Mouse (Mus musculus): ENCODE measurements around the gene Map7. TPM values are rescaled to one million over a fixed set of nuclear protein-coding genes. Genes with fewer than 3 reads are reported as not detected.

Gene Map7
- total RNA-seq, 2 experiments from 2014 or later, result 2.2 to 2.5 TPM

DNA sequence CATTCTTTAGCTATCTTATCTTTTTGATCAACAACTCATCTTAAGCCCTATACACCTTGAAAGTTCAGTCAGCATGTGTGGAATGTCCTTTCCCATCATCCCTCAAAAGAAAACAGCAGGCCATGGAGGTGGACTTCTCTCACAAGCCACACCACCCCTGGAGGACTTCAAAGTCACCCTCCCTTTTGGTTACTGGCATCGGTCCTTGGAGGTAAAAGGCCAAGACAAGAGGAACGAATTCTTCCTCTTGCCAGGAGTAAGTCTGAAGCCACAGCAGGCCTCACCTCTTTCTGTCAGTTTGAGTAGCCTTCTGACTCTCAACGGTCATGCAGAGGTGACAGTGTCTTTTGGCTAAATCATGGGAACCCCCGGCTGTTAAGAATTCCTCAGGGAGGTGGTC lies 36.1 kb downstream of the Map7 start:
- no peak for DNase-seq (ENCODE audit: low spot score in 2 of 2)

DNA sequence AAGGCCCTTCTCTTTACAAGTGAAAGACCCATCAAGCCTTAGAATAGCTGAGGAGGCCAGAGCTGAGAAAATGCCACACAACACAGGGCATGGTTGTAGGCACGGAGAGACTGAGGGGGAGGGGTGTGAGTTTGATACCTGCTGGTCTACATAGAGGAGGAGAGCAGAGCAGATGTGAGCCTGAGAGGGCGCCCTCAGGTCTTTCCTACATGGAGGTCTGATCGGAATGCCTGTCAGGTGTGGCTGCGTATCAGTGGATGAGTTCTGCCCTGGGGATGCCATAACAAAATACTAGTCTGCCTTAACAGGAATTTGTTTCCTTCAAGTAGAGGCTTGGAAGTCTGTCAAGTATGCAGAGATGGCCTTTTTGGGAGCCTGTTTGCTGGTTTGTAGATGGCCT lies 37.0 kb downstream of the Map7 start:
- no peak for DNase-seq (ENCODE audit: low spot score in 2 of 2)

DNA sequence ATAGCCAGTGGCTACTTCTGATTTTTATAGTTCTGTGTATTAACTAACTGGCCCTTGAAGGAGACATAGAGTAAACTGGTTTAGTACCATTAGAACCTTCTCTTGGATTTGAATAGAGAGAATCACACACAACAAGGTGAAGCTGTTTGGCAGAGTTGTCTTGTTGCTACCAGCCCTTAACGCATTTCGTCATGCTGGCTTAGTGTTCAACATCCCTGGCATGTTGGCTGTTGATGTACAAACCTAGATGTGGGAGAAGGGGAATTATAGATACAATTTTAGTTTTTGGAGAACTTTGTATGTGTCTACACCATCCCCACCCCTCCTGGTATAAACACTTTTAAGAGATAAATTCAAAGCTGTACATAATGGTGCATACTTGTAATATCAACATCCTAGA lies 37.5 kb downstream of the Map7 start:
- DNase-seq (ENCODE audit: low spot score in 2 of 2), result no peak

DNA sequence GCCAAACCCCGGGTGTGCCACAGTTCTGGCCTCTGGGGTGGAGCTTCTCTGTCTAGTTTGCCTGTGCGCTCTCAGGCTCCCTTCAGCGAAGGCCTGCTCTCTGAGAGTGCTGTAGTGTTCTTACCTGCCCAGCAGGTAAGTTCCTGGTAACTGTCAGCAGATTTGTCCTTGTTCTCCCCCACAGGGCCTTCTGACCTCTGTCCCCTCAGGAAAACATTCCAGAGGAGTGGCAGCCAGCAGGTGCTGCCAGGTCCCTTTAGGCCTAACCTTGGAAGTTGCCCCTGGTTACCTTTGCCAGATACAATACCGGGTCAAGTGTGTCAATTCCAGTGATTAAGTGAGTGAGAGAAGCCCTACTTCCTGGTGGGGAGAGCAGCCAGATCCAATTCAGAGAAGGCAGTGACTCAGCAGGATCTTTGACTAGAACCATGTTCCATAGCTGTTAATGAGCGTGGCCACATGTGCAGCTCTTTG lies 38.6 kb downstream of the Map7 start:
- no peak for DNase-seq (ENCODE audit: low spot score in 2 of 2)

DNA sequence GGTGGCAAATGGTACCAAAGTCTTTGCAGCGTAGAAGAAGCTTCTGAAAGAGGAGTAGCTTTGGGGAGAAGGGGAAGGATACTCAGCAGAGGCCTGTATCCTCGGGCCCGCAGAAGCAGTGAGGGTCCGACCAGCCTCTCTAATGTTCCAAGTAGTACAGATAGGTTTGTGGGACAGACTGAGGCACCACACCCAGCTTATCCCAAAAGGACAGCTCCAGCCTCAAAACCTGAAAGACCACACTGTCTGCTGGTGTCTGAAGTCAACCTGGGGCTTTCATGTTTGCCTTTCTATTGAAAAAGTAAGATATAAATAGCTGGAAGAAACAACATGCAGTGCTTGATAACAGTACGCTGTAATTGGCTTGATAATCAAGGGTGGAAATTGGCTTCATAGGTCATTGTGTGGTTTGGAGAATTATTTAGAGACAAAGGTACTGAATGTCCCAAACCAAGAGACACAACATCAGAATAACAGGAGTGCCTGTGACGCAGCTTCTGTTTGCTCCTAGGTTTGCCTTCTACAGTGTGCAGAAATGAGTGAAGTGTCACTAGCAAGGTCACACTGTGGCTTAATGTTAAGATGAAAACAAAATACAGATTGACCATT lies 42.0 kb downstream of the Map7 start:
- no peak for DNase-seq (ENCODE audit: low spot score in 2 of 2)

DNA sequence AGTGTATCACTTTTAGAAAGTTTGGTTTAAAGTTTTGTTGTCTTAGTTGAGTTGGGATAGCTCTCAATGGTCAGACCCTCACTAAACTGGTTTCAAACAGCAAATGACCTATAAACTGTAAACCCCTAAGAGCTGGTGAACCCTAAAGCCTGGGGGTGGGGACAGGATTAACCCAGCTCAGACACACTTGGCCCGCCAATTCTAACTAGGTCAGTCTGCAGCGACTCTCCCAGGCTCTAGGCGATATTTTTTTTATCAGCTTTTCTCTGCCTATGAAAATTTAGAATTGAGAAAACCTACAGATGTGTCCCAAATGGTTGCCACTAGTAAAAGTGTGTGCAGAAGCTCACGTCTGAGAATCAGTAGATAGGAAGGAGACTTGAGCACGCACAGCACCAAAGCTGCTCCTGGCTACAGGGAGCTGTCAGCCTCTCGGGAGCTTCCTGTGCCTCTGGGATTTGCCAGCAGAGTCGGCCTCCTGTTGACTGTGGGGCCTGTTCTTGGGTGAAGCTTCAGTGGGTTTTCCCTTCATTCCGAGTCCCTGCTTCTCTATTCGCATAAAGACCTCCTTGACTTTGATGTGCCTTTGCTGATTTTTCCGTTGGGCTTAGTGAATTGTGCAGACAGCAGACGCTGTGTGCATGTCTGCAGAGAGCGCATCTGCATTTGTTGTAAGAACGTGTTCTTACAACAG lies 46.7 kb downstream of the Map7 start:
- no peak for DNase-seq (ENCODE audit: low spot score in 2 of 2)

DNA sequence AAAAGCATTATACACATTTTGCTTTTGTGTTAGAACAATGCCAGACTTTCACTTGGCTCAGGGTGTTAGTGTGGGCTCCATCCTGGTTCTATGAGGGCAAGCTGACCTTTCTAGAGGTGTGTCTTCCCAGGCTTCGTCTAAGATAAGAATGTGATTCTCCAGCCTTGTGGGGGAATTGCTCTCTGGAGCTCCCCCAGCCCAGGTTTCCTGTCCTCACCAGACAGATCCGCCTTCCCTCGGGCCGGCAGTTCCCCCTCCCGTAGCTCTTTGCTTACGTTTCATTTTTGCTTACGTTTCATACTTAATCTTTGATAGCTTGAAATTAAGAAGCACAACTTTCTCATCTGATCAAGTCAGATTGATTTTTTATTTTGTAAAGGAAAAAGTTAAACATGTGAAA lies 48.8 kb downstream of the Map7 start:
- no peak for DNase-seq (ENCODE audit: low spot score in 2 of 2)

DNA sequence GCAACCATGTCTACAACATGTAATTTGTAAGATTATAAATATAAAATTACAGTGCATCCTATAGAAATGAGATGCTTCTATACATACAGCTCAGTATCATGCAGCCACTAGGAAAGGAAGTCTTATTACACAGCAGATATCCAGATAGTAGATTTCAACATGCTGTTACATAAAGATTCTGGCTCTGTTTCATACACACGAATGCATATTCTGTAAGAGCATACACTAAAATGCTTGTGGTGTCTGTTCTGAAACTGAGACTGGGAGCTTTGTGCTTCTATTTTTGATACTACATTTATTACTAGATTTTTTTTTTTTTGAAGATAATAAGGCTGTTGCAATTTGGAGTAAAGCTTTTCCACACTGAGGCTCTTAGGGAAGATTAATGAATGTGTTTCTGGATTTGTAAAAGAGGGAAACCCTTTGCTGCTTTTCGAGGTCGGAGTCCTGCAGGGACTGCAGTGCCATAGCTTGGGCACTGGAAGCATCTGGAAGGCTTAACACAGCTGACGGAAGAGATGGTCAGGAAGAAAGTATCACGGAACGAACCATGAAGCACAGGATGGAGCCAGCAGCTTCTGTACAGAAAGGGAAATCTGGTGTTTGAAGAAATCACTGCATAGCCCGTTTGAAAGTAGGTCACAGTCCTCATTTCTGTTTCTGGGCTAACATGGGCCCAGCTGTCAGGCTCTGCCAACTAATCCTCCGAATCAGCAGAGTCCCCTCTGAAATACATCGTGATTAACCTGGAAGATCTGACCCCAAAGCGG lies 50.9 kb downstream of the Map7 start:
- no peak for DNase-seq (ENCODE audit: low spot score in 2 of 2)

DNA sequence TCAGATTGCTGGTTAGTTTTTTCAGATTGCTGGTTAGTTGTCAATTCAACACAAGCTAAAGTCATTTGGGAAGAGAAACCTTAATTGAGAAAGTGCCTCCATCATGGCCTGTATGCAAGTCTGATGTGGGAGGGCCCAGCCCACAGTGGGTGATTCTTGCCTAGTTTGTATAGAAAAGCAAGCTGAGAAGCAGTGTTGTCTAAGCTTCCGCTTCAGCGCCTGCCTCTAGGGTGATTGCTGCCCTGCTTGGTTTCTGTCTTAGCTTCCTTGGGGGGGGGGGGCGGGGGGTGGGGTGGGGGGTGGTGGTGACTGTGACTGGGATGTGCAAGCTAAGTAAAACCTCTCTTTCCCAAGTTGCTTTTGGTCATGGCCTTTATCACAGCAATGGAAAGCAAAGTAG lies 53.0 kb downstream of the Map7 start:
- DNase-seq (ENCODE audit: low spot score in 2 of 2), result no peak

DNA sequence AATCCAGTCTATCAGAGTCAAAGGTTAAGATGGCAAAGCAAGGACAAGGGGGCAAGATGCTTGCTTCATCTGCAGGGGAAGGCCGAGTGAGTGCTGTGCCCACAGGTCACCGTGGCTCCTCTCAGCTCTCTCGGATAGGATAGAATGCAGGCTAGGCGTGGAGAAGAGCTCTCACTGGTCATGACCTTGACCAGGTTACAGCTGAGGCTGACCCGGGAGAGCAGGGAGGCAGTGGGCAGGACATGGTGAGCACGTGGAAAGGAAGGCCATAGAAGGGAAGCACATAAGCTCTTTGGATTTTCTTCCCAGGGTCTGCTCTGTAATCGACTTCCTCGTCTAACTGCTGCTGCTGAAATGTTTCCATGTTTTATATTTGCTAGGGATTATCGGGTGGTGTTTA lies 53.9 kb downstream of the Map7 start:
- no peak for DNase-seq (ENCODE audit: low spot score in 2 of 2)

DNA sequence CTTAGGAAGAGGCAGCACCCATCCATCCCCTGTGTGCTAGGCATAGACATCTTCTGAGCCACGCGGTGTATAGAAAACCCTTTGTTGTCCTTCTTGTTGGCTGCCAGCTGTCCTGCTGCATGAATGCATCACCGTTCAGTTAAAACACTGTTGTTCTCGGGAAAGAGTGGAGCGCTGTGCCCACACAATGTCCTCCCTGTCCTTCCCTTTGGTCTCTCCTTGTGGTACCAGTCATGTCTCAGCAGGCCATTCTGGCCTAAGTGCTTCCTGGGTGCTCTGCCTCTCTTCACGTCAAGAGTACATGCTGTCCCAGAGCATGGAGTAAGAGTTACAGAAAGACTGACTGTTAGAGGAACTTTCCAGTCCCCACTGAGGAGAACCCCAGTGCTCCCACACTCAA lies 54.5 kb downstream of the Map7 start:
- no peak for DNase-seq (ENCODE audit: low spot score in 2 of 2)

DNA sequence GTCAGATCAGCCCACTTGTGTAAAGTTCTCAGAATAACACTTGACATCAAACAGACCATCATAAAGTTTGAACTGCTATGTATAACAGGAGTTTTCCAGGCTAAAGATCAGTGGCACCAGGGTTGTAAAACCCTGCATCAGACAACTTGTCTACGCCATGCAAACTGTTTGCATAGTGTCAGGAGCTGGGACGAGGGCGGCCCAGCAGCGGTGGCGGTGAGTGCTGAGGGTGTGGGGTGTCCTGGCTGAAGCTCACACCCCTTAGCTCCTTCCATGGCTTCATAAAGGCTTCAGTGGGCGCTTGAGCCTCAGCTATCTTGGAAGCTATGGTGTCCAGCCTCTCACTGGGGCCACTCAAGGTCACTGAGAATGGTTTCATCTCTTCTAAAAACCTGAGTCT lies 55.2 kb downstream of the Map7 start:
- no peak for DNase-seq (ENCODE audit: low spot score in 2 of 2)

DNA sequence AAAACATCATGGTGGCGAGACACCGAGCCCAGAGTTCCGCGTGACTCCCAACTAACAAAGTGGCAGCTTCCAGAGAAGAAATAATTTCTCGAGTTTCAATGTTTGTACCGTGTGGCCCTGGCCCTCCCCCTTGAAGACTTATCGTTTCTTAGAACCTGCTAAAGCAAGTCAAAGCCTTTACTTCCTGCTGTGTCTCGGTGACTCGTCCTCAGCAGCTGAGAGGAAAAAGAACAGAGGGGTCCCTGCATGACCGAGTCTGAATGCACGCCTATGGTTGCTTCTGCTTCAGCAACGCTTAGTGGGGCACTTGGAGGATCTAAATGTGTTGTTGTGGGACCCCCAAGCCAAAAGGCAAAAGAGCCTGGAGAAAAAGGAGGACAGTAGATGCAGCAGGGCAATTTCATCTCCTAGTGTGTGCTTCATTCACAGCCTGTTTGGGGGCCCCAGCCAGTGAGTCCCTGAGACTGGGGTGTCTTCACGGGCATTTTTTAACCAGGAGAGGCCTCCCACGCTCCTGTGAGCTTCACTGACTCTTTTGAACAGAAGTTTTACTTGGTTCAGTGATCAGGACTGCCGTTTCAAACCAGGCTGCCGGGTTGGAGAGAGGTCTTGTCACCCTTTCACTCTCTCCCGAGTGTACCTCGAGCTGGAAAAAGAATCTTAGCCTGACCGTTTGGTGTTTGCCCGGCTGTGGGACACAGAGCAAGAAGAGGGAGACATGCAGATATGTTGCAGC lies 56.6 kb downstream of the Map7 start:
- DNase-seq (ENCODE audit: low spot score in 2 of 2), result no peak

DNA sequence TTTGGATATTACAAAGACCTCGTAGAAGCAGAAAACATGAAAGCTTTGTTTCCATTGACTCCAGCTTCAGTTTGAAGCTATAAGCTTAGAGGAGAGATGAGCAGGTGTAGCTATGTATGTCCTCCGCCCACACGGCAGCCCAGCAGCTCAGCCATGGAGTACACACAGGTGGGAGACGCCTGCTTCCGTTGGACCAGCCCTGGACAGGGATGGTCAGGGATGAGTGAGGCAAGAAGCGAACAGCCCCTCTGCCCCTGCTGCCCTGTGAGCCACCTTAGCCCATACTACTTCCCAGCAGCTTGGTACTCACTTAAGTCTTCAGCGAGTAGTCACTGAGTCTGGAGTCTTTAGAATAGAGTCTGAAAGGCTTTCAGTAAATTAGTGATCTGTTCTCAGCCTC lies 58.7 kb downstream of the Map7 start:
- DNase-seq (ENCODE audit: low spot score in 2 of 2), result no peak

DNA sequence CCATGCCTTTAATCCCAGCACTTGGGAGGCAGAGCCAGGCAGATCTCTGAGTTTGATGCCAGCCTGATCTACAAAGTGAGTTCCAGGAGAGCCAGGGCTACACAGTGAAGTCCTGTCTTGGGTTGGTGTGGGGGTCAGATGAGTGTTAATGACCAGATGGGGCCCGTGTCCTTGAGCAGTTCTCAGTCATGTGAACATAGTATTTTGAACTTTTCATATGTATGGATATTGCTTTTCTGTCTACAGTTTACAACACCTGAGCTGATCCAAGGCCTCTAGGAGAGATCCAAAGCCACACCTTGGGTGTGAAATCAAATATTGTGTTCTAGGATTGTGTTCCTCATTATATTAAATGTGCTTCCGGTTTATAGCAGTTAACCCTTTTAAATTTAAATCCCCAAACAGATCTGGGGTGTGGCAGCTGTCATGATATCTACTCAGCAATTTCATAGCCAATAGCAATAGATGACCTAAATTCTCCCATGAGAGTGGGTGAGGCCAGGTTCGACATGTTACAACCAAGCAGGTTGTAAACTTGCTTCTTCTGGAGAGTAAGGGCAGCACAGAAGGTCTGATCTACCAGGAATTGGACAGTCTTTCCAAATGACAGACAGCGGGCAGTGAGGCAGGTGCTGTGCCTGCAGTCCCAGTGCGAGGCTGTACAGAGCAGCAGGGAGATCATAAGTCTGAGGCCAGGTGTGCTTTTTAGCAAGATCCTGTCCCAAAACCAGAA lies 61.5 kb downstream of the Map7 start:
- no peak for DNase-seq (ENCODE audit: low spot score in 2 of 2)

DNA sequence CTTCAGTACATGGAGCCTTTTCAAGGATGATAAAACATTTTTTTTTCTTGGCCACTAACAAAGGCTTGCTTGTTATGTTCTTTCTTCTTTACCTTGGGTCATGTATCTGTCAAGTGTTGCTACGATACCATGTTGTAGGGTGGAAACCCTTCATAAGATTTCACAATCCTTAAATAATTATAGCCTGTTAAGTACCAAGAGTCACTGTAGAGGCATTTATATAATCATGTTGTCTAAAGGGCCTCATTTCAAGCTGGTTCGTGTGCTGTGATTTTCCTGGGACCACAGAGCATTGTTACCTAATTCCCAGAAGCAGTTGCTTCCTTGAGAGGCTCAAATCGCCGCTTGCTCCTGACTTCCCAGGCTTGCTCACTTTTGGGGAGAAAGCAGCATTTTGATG lies 66.1 kb downstream of the Map7 start:
- no peak for DNase-seq (ENCODE audit: low spot score in 2 of 2)

DNA sequence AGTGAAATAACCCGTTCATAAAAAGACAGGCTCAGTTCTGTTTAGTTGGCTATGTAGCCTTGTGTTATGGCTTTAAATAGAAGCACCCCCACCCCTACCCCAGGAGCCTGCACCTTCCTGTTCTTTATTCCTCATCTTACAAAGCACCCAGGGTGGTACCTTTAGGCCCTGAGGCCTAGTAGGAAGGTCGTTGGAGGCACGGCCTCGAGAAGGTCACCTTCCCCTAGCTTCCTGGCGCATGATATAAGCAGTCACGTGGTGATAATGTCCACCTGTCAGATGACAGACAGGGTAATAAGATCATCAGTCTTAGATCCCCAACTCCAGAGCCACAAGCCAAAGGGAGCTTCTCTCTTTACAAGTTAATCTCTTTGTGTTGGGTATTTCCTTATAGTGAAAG lies 68.7 kb downstream of the Map7 start:
- no peak for DNase-seq (ENCODE audit: low spot score in 2 of 2)

DNA sequence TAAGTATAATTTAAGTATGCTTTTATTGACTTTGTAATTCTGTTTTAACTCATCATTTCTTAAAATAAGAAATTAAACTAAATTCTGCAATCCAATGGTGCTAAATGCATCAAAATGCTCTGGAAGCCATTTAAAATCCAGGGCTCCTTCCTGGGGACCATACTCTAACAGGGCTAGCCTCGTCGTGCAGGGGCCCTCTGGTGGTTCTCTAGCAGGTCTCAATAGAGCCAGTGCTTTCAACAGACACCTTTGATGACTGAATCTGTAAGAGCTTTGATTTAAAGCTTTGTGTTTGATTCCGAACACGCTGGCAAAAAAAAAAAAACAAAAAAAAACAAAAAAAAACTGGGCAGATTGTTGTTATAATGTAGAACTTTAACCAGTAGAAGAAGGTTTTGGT lies 70.6 kb downstream of the Map7 start:
- DNase-seq (ENCODE audit: low spot score in 2 of 2), result no peak

DNA sequence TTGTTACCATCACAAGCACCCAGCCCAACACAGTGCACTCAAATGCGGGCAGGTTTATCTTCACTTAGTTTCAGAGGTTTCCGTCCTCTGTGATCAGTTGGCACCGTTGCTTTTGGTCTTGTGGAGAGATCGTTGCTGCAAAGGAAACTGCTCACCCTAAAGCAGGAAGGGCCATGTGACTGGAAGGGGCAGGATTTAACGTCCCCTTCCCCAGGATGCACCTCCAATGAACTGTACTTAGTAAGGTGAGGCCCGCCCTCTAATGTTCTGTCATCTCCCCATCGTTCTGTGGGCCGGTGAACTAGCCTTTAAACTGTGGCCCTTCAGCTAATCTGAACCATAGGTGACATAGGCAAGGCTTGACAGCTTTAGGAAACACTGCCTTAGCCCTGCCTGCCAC lies 71.3 kb downstream of the Map7 start:
- no peak for DNase-seq (ENCODE audit: low spot score in 2 of 2)

DNA sequence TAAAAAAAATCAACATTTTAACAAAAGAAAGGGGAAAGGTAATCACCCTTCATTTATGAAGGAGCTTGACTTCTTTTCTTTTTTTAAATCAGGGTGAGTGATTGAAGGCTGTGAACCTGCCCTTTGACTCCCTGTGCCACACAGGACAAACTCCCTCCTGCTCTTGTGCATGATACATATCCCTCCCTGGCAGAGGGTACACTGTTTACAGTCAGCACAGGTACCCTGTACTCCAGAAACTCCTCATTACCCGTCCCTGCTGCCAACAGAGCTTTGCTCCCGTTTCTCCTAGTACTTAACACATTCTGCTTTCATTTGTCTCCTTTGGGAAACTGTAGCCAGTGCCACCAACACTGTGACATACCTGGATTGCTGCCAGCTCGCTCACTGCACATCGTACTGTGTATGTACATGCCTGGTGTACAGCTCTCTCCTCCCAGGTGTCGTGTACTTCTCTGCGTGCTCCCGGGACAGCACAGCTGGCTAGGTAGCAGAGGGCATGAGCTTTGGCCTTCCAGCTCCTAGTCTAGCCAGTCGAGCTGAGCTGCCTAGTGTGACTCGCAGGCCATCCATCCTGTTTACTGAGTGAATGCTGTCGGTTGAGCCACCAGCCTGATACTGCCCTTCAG lies 72.3 kb downstream of the Map7 start:
- no peak for DNase-seq (ENCODE audit: low spot score in 2 of 2)

DNA sequence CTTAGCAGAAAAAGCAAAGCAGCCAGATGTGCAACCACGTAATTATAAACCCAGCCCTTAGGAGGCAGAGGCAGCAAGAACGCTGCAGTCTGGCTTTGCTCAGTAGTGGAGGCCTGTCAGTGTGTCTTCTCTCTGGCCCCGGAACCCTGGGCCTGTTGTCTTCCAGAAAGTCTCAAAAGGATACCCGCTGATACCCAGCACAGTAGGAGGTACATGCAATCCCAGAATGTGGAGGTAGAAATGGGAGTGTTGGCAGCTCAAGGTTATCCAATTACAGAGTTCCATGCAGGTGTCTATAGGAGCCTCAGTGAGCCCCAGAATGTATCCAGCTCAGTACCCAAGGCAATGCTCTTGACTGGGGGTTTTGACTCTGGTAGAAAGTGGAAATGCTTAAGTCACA lies 73.7 kb downstream of the Map7 start:
- DNase-seq (ENCODE audit: low spot score in 2 of 2), result no peak

Measured in gastrocnemius, postnatal 4 days (tissue).